Mouse (Mus musculus): ENCODE results near the gene Sspn.

GRCm38 (mm10) chr6:145953121-145953896 is 21.9 kb downstream of the Sspn start:
- TF ChIP-seq GATA1 (IDR thresholded peaks at IDR 0.05; ENCODE audit: low read length) = no peak
- no peak for TF ChIP-seq TAL1 (IDR thresholded peaks at IDR 0.05; ENCODE audit: low read length)
